Mouse (Mus musculus) liver, embryonic 11.5 days (tissue): ENCODE data around the gene Rfx4. TPM values are rescaled to one million over a fixed set of nuclear protein-coding genes. Genes with fewer than 3 reads are reported as not detected.

Experiments
- ATAC-seq: fragments of 200-750 bp; cut with Nextera tagmentation; replicated peaks from 2 replicates; pipeline ENCODE4 v1.8.0; 2017; ENCODE audit warnings: moderate number of reproducible peaks, mild to moderate bottlenecking, moderate TSS enrichment, moderate library complexity; ENCODE audit not compliant: low FRiP score
- DNase-seq: peaks from one replicate; pipeline ENCODE4 v3.0.0-alpha.2; 2017; ENCODE audit warnings: low spot score
- H3K27ac ChIP-seq: fragments of 300-500 bp; sonication (generic); 2 replicates; pipeline ENCODE4 v1.5.1; 2014; ENCODE audit warnings: mild to moderate bottlenecking, low read depth, low read length, control low read depth
- H3K27me3 ChIP-seq: fragments of 300-500 bp; sonication (generic); replicated peaks from 2 replicates; pipeline ENCODE4 v1.6.1; 2014; ENCODE audit warnings: low read length, mixed read lengths; ENCODE audit not compliant: control insufficient read depth, insufficient read depth
- H3K36me3 ChIP-seq: fragments of 300-500 bp; sonication (generic); 2 replicates; pipeline ENCODE4 v1.6.1; 2014; ENCODE audit warnings: mild to moderate bottlenecking, low read length, moderate library complexity, mixed read lengths; ENCODE audit not compliant: control insufficient read depth, insufficient read depth
- H3K4me1 ChIP-seq: fragments of 300-500 bp; sonication (generic); replicated peaks from 2 replicates; pipeline ENCODE4 v1.6.1; 2014; ENCODE audit warnings: low read length, mixed read lengths; ENCODE audit not compliant: control insufficient read depth, insufficient read depth
- H3K4me2 ChIP-seq: fragments of 300-500 bp; sonication (generic); 2 replicates; pipeline ENCODE4 v1.6.1; 2014; ENCODE audit warnings: mild to moderate bottlenecking, control low read depth, moderate library complexity
- H3K4me3 ChIP-seq: fragments of 300-500 bp; sonication (generic); 2 replicates; pipeline ENCODE4 v1.5.1; 2014; ENCODE audit warnings: low read depth, low read length, control low read depth
- H3K9ac ChIP-seq: fragments of 300-500 bp; sonication (generic); 2 replicates; pipeline ENCODE4 v1.6.1; 2014; ENCODE audit warnings: low read depth, low read length, control low read depth
- H3K9me3 ChIP-seq: fragments of 300-500 bp; sonication (generic); 2 replicates; pipeline ENCODE4 v1.6.1; 2016; ENCODE audit warnings: low read length, inconsistent platforms, mixed read lengths; ENCODE audit not compliant: control insufficient read depth
- WGBS: fragments of 180-500 bp; shearing (Covaris S2); extraction: QIAGEN DNeasy Blood & Tissue Kit; methylation state at CpG from one replicate; pipeline ENCODE4 v1.1.7; 2014; 5-methylcytosine and 5-hydroxymethylcytosine counted together
- polyA plus RNA-seq: library from polyadenylated mRNA; unstranded; fragments of >200 nt; fragmentation: Nextera tagmentation; extraction: Ambion mirVana; gene quantifications from 2 replicates; pipeline ENCODE4 v1.2.1, GENCODE M21; 2014

The Rfx4 gene
- polyA plus RNA-seq, 1 experiment from 2014 or later = not detected

- H3K4me1 ChIP-seq = no peaks in the 10 kb centered on the region
- H3K9me3 ChIP-seq = no peaks in the 10 kb centered on the region
- no peak overlapping the region for H3K4me2 ChIP-seq
- no peak overlapping the region for H3K27ac ChIP-seq
- H3K27me3 ChIP-seq = no peaks in the 10 kb centered on the region
- WGBS = 83% methylated on average over 10 of the region's 10 CpGs
- H3K4me3 ChIP-seq = no peak overlapping the region
- ATAC-seq (no peak), DNase-seq (no peak)
- peaks cover 2% of the 10 kb centered on the region for H3K36me3 ChIP-seq
- no peak overlapping the region for H3K9ac ChIP-seq
Measured at GRCm38 (mm10) chr10:84713043-84713442, 42.8 kb upstream of the Rfx4 start.

DNA sequence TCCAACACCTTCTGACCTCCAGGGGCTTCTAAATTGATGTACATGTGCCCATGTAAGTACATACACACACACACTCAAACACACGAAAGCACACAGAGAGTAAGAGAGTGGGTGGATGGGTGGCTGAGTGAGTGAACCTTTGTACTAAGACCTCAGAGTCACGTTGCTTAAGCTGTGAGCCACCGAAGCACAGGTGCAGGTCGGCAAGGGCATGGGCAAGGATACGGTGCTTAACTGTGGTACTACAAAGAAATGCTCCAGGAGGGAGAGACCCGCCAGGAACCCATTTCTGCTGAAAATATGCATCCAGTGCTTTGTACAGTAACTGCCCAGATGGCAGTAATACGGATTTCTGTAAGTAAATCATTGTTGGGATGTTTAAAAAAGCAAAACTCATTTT, 40.2 kb upstream of the Rfx4 start:
- Histone ChIP-seq H3K27ac (no peak overlapping the region), H3K9me3 (no peaks in the 10 kb centered on the region), H3K4me2 (no peak overlapping the region), H3K36me3 (peaks cover 7% of the 10 kb centered on the region), H3K27me3 (no peaks in the 10 kb centered on the region), H3K9ac (no peak overlapping the region), H3K4me3 (no peak overlapping the region), H3K4me1 (no peaks in the 10 kb centered on the region)
- ATAC-seq = no peak
- DNase-seq = no peak
- 91% methylated on average over 7 of the region's 7 CpGs for WGBS

GRCm38 (mm10) chr10:84716581-84716980, 39.3 kb upstream of the Rfx4 start:
- H3K36me3 ChIP-seq = peaks cover 9% of the 10 kb centered on the region

GRCm38 (mm10) chr10:84722711-84723110, 33.2 kb upstream of the Rfx4 start:
- Histone ChIP-seq H3K9me3 (no peaks in the 10 kb centered on the region), H3K4me1 (no peaks in the 10 kb centered on the region), H3K27ac (no peak overlapping the region), H3K4me2 (no peak overlapping the region), H3K9ac (no peak overlapping the region), H3K36me3 (peaks cover 9% of the 10 kb centered on the region), H3K27me3 (no peaks in the 10 kb centered on the region), H3K4me3 (no peak overlapping the region)
- ATAC-seq (no peak), DNase-seq (no peak)
- WGBS = 84% methylated on average over 12 of the region's 12 CpGs

More at GRCm38 (mm10) chr10:84716581-84716980, 39.3 kb upstream of the Rfx4 start:
- ATAC-seq (no peak), DNase-seq (no peak)
- H3K4me3 ChIP-seq = no peak overlapping the region
- H3K4me2 ChIP-seq = no peak overlapping the region
- H3K4me1 ChIP-seq = no peaks in the 10 kb centered on the region
- H3K9ac ChIP-seq = no peak overlapping the region
- H3K9me3 ChIP-seq = no peaks in the 10 kb centered on the region
- H3K27ac ChIP-seq = no peak overlapping the region
- WGBS = 95% methylated on average over 7 of the region's 7 CpGs
- no peaks in the 10 kb centered on the region for H3K27me3 ChIP-seq

GRCm38 (mm10) chr10:84727005-84727404, 28.9 kb upstream of the Rfx4 start:
- ATAC-seq = no peak

DNA sequence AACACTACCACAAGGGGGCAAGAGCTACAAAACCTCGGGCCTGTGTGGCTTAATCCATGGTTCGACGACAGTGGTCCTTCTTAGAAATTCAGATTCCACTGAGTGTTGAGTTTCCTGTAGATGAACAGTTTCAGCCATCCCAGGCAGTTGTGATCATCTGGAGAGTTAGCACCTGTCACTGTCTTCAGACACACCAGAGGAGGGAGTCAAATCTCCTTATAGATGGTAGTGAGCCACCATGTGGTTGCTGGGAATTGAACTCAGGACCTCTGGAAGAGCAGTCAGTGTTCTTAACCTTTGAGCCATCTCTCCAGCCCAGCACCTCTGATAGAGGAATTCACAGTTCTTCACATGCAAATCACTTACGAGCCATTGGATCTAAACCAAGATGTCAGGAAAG, 28.1 kb upstream of the Rfx4 start:
- Histone ChIP-seq H3K4me1 (no peaks in the 10 kb centered on the region), H3K27ac (no peak overlapping the region), H3K4me2 (no peak overlapping the region), H3K4me3 (no peak overlapping the region), H3K9ac (no peak overlapping the region), H3K27me3 (no peaks in the 10 kb centered on the region), H3K9me3 (no peaks in the 10 kb centered on the region), H3K36me3 (no peaks in the 10 kb centered on the region; the same call in 1 of the 2 replicates)
- 87% methylated on average over 4 of the region's 4 CpGs for WGBS
- DNase-seq (no peak), ATAC-seq (no peak)

More at GRCm38 (mm10) chr10:84727005-84727404, 28.9 kb upstream of the Rfx4 start:
- no peak overlapping the region for H3K4me3 ChIP-seq
- H3K36me3 ChIP-seq = no peaks in the 10 kb centered on the region; the same call in 1 of the 2 replicates
- H3K9ac ChIP-seq = no peak overlapping the region
- no peaks in the 10 kb centered on the region for H3K4me1 ChIP-seq
- no peak for DNase-seq
- no peak overlapping the region for H3K27ac ChIP-seq
- WGBS = 90% methylated on average over 12 of the region's 12 CpGs
- no peaks in the 10 kb centered on the region for H3K9me3 ChIP-seq
- H3K27me3 ChIP-seq = no peaks in the 10 kb centered on the region
- H3K4me2 ChIP-seq = no peak overlapping the region

DNA sequence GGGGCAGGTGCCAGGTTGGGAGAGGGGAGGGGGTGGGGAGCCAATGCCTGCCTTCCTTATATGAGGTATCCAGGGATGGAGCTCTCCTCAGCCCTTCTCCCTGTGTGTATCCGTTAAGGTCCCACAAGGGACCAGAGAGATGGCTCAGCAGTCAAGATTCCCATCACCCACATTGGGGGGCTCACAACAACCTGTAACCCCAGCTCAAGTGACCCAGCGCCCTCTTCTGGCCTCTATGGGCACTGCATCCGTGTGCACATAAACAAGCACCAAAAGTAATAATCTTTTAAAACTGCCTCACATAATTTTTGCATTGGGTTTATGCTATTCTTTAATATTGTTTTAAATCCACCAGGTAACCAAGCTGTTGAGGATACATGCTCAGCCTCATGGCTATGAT, 25.8 kb upstream of the Rfx4 start:
- Histone ChIP-seq H3K4me3 (no peak overlapping the region), H3K27ac (no peak overlapping the region), H3K4me1 (no peaks in the 10 kb centered on the region), H3K27me3 (no peaks in the 10 kb centered on the region), H3K36me3 (no peaks in the 10 kb centered on the region; the same call in 1 of the 2 replicates), H3K9ac (no peak overlapping the region), H3K4me2 (no peak overlapping the region), H3K9me3 (no peaks in the 10 kb centered on the region)
- DNase-seq (no peak), ATAC-seq (no peak)
- 78% methylated on average over 3 of the region's 3 CpGs for WGBS

- no peak for ATAC-seq
- H3K27me3 ChIP-seq = no peaks in the 10 kb centered on the region
- no peak overlapping the region for H3K27ac ChIP-seq
- H3K4me3 ChIP-seq = no peak overlapping the region
- H3K9ac ChIP-seq = no peak overlapping the region
- 82% methylated on average over 9 of the region's 9 CpGs for WGBS
- H3K36me3 ChIP-seq = no peaks in the 10 kb centered on the region; the same call in 1 of the 2 replicates
- DNase-seq = no peak
- no peaks in the 10 kb centered on the region for H3K4me1 ChIP-seq
- H3K9me3 ChIP-seq = no peaks in the 10 kb centered on the region
- H3K4me2 ChIP-seq = no peak overlapping the region
Measured at GRCm38 (mm10) chr10:84730956-84731355, 24.9 kb upstream of the Rfx4 start.

GRCm38 (mm10) chr10:84733511-84733910, 22.4 kb upstream of the Rfx4 start:
- no peak for ATAC-seq
- Histone ChIP-seq H3K4me1 (no peaks in the 10 kb centered on the region), H3K36me3 (no peaks in the 10 kb centered on the region), H3K4me2 (no peak overlapping the region), H3K27ac (no peak overlapping the region), H3K4me3 (no peak overlapping the region), H3K9me3 (no peaks in the 10 kb centered on the region), H3K27me3 (no peaks in the 10 kb centered on the region), H3K9ac (no peak overlapping the region)
- WGBS = 73% methylated on average over 6 of the region's 6 CpGs
- no peak for DNase-seq
